ENCODE assay signal across 18 mouse cellular contexts in the genomic region with DNA sequence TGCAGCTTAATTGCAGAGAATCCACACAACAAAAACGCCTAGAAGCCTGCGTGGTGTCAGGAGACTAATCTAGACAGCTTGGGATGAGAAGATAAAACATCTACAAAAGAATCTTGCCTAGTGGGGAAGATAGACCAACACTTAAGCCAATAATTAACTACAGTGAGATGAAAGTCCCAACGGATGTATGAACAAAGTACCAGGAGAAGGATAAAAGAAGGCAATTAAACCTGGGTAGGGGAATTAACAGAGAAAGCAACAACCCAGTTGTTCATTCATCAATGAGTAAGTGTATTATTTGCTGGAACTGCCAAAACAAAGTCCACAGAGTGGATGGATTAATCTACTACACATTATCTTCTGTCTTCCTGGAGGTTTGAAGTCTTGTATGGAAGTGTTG.
"Had no signal": no experiment of that assay in that cellular context is flagged by ENCODE, and none has a peak within 500 bp of the region (broad histone marks: within the 10 kb centered on the region; RNA-seq: fewer than 3 reads in every experiment).

No protein-coding gene starts in this region.

- H3K4me2 ChIP-seq: lung, embryonic 14.5 days; midbrain, embryonic 12.5 days; neural tube, embryonic 13.5 days; neural tube, embryonic 15.5 days had no signal

- DNase-seq: lung, embryonic 14.5 days; lung, postnatal 10 days; lung, postnatal 4 days; midbrain, embryonic 14.5 days; retina, postnatal 1 day; right cerebral cortex, adult 18-20 months; right cerebral cortex, postnatal 25 days; right cerebral cortex, postnatal 4 days; spleen, adult 18-20 months; thymus, adult 18-20 months; thymus, postnatal 14 days; thymus, postnatal 36 days had no signal

- H3K27ac ChIP-seq: midbrain, embryonic 10.5 days; midbrain, embryonic 12.5 days; neural tube, embryonic 13.5 days; neural tube, embryonic 15.5 days had no signal

- H3K36me3 ChIP-seq: midbrain, embryonic 10.5 days; midbrain, embryonic 12.5 days; neural tube, embryonic 13.5 days; neural tube, embryonic 15.5 days had no signal

- H3K4me3 ChIP-seq: midbrain, embryonic 10.5 days; midbrain, embryonic 12.5 days; myocyte; neural tube, embryonic 13.5 days; neural tube, embryonic 15.5 days had no signal

- ATAC-seq: midbrain, embryonic 16.5 days had no signal

- H3K9me3 ChIP-seq: neural tube, embryonic 15.5 days had no signal

- H3K9ac ChIP-seq: lung, embryonic 14.5 days; midbrain, embryonic 12.5 days; neural tube, embryonic 13.5 days; neural tube, embryonic 15.5 days had no signal

- H3K4me1 ChIP-seq: midbrain, embryonic 10.5 days; midbrain, embryonic 12.5 days; neural tube, embryonic 13.5 days; neural tube, embryonic 15.5 days had no signal

- H3K27me3 ChIP-seq: midbrain, embryonic 12.5 days; neural tube, embryonic 13.5 days; neural tube, embryonic 15.5 days had no signal
